Mouse (Mus musculus): ENCODE results near the gene Olfr313.

Olfr313 gene

DNA sequence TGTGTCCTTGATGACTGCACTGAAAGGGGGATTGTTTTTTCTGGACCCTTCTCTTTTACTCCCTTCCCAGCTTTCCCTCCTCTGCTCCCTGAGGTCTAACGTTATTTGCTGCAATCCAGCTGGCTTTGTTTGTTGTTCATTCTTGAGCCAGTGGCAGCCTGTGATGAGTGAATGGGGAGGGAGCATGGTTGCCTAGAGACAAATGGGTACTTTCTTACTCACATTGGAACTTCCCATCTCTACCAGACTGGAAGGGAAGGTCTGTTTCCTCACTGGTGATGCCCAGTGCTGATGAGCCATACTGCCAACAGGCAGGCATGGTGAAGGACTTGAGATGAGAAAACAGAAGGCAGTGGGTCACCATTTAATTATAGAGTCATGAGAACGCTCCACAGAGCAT is 34.9 kb downstream of the Olfr313 start:
- in situ Hi-C loops (cut with MseI, MboI), result no loop called here

DNA sequence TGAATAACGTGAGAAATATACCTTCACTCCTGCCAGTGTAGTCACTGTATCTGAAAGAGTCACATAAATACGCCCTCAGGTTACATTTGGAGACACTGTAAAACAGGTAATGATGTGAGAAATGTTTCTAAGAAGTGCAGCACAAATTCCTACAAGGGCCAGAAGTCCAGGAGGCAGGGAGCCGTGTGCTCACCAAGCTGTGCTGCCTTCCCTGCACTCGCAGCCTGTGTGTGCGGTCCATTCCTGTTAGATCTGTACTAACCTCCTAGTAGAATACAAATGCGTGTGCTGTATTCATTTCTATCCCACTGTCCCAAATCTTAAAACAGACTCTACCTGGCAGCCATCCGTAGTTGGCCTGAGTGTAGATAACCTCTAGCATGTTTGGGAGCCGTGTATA is 45.9 kb downstream of the Olfr313 start:
- in situ Hi-C loops (cut with MseI, MboI), result no loop called here

DNA sequence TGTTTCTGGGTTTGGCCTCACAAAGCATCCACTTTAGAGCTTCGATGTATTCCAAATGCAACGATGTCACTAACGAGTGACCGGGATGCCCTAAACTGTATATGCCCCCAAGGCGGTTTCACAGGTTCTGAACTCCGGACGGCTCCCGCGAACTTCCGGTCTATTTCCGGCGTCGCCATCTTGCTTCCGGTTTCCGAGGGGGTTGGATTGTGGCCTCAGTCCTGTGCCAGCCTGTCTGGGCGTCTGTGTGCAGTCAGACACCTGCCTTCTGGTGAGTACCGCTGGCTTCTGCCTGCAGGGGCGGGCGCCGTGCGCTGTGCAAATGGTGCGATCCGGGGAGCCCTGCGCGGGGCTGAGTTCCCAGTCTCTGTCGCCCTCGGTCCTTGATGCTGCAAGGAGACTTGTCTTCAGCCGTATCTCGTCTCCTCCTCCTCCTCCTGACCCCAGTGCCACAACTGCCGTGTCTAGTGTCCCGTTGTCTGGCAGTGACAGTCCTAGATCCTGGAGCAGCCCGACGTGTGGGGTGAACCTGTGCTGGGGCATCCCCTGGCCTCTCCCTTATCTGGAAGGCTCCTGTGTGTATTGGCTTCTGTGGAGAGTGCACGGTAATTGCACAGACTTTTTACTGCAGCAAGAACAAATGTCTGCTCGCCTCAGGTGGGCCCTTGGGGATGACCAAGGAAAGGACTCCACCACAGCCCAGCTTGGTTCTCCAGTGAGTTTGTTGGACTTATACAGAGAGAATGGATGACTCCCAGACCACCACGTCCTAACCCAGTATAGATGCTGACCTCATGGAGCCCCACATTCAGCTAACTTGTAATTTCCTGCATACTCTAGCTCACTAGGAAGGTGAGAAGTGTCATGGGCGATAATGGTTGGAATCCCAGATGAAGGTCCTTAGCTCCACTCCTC is 52.5 kb downstream of the Olfr313 start, which contains the start of gene 2810021J22Rik:
Gene 2810021J22Rik, plus strand, starts transcription at position 178 of the 915 bp plus-strand sequence.
- in situ Hi-C loops (cut with MseI, MboI), result no loop called here

DNA sequence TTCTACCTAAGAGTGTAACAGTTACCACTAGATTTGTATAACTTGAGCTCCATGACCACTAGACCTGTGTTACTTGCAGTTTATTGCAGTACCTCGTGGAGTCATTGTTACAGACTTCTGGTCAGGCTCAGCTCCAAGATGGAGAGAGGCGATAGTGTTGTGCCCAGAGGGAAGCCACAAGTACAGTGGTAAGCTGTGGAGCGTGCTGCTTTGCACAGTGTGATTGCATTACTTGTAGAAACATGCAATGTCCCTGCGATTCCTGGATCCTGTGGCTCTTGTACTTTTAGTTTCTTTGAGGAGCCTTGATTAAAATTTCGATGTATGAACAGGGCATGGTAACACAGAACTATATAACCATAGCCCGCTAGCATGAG is 53.1 kb downstream of the Olfr313 start:
- in situ Hi-C loops (cut with MseI, MboI), result no loop called here

Data from mouse trophoblast stem cell (cell line).